Mouse (Mus musculus) ES-Bruce4 (cell line): ENCODE data around the gene Gm9195. TPM values are rescaled to one million over a fixed set of nuclear protein-coding genes. Genes with fewer than 3 reads are reported as not detected.

Source experiments
- H3K27ac ChIP-seq: 2 replicates; pipeline ENCODE4 v1.5.1; 2012; ENCODE audit warnings: low read length, inconsistent platforms; ENCODE audit not compliant: insufficient read depth
- H3K27me3 ChIP-seq: 2 replicates; pipeline ENCODE4 v1.6.1; 2012; ENCODE audit warnings: mild to moderate bottlenecking, low read length, inconsistent platforms; ENCODE audit not compliant: control insufficient read depth, poor library complexity, insufficient read depth, severe bottlenecking
- H3K36me3 ChIP-seq: 2 replicates; pipeline ENCODE4 v1.6.1; 2012; ENCODE audit warnings: inconsistent platforms, mild to moderate bottlenecking, low read length, moderate library complexity; ENCODE audit not compliant: control insufficient read depth, poor library complexity, insufficient read depth, severe bottlenecking
- H3K4me1 ChIP-seq: one replicate; pipeline ENCODE4 v1.8.1; 2011; ENCODE audit warnings: low read length; ENCODE audit not compliant: control insufficient read depth, insufficient read depth
- H3K4me3 ChIP-seq: 2 replicates; pipeline ENCODE4 v1.5.1; 2011; ENCODE audit warnings: low read depth, mild to moderate bottlenecking, low read length
- H3K9ac ChIP-seq: 2 replicates; pipeline ENCODE4 v1.6.1; 2012; ENCODE audit warnings: low read depth, mild to moderate bottlenecking, inconsistent platforms; ENCODE audit not compliant: poor library complexity, severe bottlenecking
- H3K9me3 ChIP-seq: replicated peaks from 2 replicates; pipeline ENCODE4 v1.6.1; 2012; ENCODE audit warnings: mild to moderate bottlenecking, low read length, inconsistent platforms; ENCODE audit not compliant: control insufficient read depth, poor library complexity, insufficient read depth, severe bottlenecking
- CTCF ChIP-seq: IDR thresholded peaks from one replicate; pipeline ENCODE4 v1.8.1; 2011; ENCODE audit warnings: low read depth, low read length
- EP300 ChIP-seq: IDR thresholded peaks from 2 replicates; pipeline ENCODE4 v1.6.1; 2011; ENCODE audit warnings: low read depth, low read length; ENCODE audit not compliant: insufficient read depth
- POLR2A ChIP-seq: IDR thresholded peaks from one replicate; pipeline ENCODE4 v1.8.1; 2011; ENCODE audit warnings: low read length; ENCODE audit not compliant: insufficient read depth
- polyA plus RNA-seq: library from polyadenylated mRNA; stranded (reverse); fragments of >200 nt; gene quantifications from 2 replicates; pipeline ENCODE4 v1.2.4, GENCODE M21; 2011; ENCODE audit warnings: low read depth; ENCODE audit not compliant: missing spikeins, insufficient read depth, insufficient read length

The Gm9195 gene
- polyA plus RNA-seq, 1 experiment: not detected

DNA sequence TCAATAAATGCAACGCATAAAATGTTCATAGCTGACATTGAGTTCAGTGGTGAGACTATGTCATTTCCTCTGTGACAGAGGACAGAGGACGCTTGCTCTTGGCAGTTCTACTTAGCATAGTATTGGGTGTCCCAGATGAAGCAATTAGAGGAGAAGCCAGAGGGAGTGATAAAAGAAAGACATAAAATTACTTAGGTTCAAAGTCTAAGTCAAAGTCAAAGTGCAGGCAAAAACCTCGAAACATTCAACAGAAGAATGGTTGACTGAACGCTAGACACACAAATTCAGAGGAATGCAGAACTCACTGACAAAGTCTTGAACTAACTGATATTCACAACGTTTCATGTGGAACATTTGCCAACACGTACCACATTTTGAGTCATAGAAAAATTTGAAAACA lies 27.1 kb upstream of the Gm9195 start:
- Histone ChIP-seq H3K9me3 (no peaks in the 10 kb centered on the region), H3K4me3 (no peak overlapping the region), H3K9ac (no peak overlapping the region), H3K27ac (no peak overlapping the region), H3K4me1 (no peaks in the 10 kb centered on the region), H3K36me3 (no peaks in the 10 kb centered on the region), H3K27me3 (no peaks in the 10 kb centered on the region)
- TF ChIP-seq CTCF (no peak), EP300 (no peak), POLR2A (no peak)

DNA sequence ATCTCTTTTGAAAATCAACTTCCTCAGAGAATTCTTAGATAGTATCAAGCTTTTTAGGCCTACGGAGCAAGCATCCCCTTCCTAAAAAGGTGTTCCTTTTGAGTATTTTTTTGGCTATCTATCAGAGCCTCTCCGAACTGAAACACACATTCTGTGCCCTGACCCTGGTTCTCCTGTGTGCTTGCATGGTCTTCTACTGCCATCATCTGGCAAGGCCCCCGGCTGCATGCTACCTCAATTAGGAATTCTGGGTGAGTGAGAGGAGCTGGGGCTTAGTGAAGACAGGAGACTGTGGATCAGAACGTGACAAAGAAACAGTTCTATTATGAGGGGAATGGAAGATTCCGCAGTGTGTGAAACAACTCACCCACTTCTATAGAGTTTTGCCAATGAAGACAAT lies 24.7 kb upstream of the Gm9195 start:
- no peaks in the 10 kb centered on the region for H3K4me1 ChIP-seq
- no peak overlapping the region for H3K9ac ChIP-seq
- H3K27me3 ChIP-seq: no peaks in the 10 kb centered on the region
- no peak overlapping the region for H3K27ac ChIP-seq
- H3K36me3 ChIP-seq: no peaks in the 10 kb centered on the region
- no peak overlapping the region for H3K4me3 ChIP-seq
- TF ChIP-seq POLR2A (no peak), EP300 (no peak), CTCF (peak; percentile 66)
- H3K9me3 ChIP-seq: no peaks in the 10 kb centered on the region

DNA sequence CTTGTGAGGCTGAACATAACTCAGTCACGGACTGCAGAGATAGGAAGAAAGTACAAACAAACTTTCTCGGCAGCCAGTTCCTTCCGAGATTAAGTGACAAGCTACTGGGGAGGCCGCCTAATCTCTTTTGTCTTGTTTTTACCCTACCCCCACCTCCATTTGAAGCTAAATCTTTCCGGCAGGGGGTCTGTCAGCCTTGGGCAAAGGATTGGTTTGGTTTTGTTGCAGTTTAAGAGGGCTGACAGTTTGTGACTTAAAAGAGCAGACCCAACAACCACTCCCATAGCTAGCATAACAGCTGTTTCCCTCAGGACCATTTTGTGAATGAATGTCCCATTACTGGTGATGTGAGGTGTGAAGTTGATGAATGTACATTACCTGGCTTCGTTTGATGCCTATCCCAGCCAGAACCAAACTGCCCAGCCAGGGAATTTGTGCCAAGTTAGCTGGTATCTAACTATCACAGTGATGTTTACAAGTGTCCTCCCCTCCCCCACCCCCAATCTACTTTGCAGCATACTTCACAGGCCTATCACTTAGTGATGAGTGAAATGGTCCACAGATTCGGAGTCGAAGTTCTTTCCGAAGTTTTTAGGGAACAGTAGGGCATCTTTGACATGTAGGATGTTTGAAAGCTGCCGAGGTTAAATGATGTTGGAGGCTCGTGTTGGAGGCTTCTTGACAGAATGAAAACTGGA lies 15.2 kb upstream of the Gm9195 start:
- H3K9me3 ChIP-seq: no peaks in the 10 kb centered on the region; the same call in 1 of the 2 replicates
- no peak overlapping the region for H3K27ac ChIP-seq
- H3K4me3 ChIP-seq: no peak overlapping the region
- 0 out of 2 replicates have a peak overlapping the region, but pooled peaks have one; percentile 30 for H3K9ac ChIP-seq
- no peaks in the 10 kb centered on the region for H3K27me3 ChIP-seq
- TF ChIP-seq POLR2A: no peak
- no peak for TF ChIP-seq EP300
- TF ChIP-seq CTCF: no peak
- no peaks in the 10 kb centered on the region for H3K4me1 ChIP-seq
- H3K36me3 ChIP-seq: no peaks in the 10 kb centered on the region

DNA sequence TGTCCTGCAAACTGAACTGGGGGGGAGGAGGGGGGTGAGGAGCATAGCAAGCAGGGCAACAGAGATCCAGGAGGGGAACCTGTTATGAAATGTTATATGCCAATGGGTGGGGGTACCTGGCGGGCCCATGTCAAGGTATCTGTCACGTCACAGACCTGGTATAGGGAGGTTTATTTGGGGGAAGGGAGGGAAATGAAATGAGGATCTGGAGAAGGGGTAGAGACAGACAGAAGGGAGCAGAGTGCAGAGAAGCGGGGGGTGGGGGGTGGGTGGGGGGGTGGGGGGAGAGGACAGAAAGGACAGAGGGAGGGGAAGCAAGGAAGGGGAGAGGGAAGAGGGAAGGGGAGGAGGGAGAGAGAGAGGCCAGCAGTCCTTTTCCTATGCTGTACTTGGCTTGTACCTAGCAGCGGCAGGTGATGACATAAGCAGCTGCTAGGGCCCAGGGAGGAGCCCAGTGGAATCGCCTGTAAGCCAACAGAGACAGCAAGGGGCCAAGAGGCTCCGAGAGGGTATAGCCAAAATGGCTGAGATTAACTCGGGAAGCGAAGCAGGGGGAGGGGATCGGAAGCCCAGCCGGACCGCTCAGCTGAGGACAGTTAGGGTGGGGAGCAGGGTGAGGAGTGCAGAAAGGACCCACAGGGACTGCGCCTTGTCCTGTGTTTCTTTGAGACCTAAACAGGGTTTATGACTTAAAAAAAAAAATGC lies 14.5 kb upstream of the Gm9195 start:
- Histone ChIP-seq H3K36me3 (no peaks in the 10 kb centered on the region), H3K9me3 (no peaks in the 10 kb centered on the region; the same call in 1 of the 2 replicates), H3K27ac (no peak overlapping the region), H3K4me3 (no peak overlapping the region), H3K9ac (0 out of 2 replicates have a peak overlapping the region, but pooled peaks have one; percentile 30), H3K4me1 (no peaks in the 10 kb centered on the region), H3K27me3 (no peaks in the 10 kb centered on the region)
- TF ChIP-seq POLR2A (no peak), CTCF (no peak), EP300 (no peak)

DNA sequence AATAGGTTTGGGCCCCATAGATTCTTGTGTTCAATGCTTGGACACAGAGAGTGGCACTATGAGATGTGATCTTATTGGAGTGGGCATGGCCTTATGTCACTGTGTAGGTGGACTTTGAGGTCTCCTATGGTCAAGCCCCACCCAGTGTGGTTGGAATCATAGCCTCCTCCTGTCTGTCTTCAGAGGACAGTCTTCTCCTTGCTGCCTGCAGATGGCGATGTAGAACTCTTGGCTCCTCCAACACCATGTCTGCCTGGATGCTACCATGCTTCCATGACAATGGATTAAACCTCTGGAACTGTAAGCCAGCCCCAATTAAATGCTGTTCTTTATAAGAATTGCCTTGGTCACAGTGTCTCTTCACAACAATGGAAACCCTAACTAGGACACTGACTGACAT lies 13.3 kb upstream of the Gm9195 start:
- Histone ChIP-seq H3K9me3 (no peaks in the 10 kb centered on the region; the same call in 1 of the 2 replicates), H3K4me3 (no peak overlapping the region), H3K27me3 (no peaks in the 10 kb centered on the region; the same call in 1 of the 2 replicates), H3K27ac (no peak overlapping the region), H3K9ac (no peak overlapping the region), H3K4me1 (no peaks in the 10 kb centered on the region), H3K36me3 (no peaks in the 10 kb centered on the region)
- TF ChIP-seq POLR2A (no peak), CTCF (peak; percentile 35)

DNA sequence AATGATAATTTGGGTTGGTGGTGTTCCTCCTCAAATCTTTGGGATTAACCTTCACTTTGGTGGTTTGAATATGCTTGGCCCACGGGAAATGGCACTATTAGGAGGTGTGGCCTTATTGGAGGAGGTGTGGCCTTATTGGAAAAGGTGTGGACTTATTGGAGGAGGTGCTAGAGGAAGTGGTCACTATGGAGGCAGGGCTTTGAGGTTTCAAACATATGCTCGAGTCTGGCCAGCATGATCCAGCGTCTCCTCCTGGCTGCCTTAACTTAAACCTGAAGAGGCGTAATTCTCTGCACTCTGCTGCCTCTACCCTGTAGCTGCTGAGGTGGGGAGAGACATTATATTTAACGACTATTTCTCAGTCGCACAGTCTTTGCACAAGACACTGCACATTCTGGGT lies 11.6 kb upstream of the Gm9195 start:
- Histone ChIP-seq H3K9me3 (no peaks in the 10 kb centered on the region; the same call in 1 of the 2 replicates), H3K27ac (peak overlapping the region; percentile 51), H3K4me1 (no peaks in the 10 kb centered on the region), H3K4me3 (no peak overlapping the region), H3K36me3 (no peaks in the 10 kb centered on the region), H3K9ac (no peak overlapping the region), H3K27me3 (no peaks in the 10 kb centered on the region; the same call in 1 of the 2 replicates)
- TF ChIP-seq EP300: no peak
- no peak for TF ChIP-seq CTCF
- no peak for TF ChIP-seq POLR2A
